Mouse (Mus musculus): ENCODE measurements around the gene Tnfaip1. TPM values are rescaled to one million over a fixed set of nuclear protein-coding genes. Genes with fewer than 3 reads are reported as not detected.
"Not testable (repeated sequence)": the region's sequence is repeated elsewhere in the genome, so short reads cannot be mapped to it uniquely, and the experiment has no call there.

Gene Tnfaip1
- 67.7 and 68.8 TPM in 2 replicates for polyA plus RNA-seq (2015; fragmentation: Nextera tagmentation; extraction: Ambion mirVana)

GRCm38 (mm10) chr11:78536080-78536689 lies at the start of gene Tnfaip1, which contains the start of gene Ift20:
Gene Tnfaip1 (minus strand): TSS chr11:78536332.
Gene Ift20 (plus strand): TSS chr11:78536361.
- Histone ChIP-seq H3K27me3 (ENCODE audit: control insufficient read depth, insufficient read depth, low read depth, low read length) (no peaks in the 10 kb centered on the region), H3K9ac (ENCODE audit: low read depth, low read length) (peak within 1 kb of the TSS; percentile 83), H3K27ac (ENCODE audit: low read length) (peak within 1 kb of the TSS; percentile 92), H3K36me3 (ENCODE audit: control insufficient read depth, insufficient read depth, low read length) (peaks cover 12% of the 10 kb centered on the region; the same call in 1 of the 2 replicates), H3K9me3 (replicated peaks; ENCODE audit: control insufficient read depth, low read length, poor library complexity, severe bottlenecking) (no peaks in the 10 kb centered on the region), H3K4me2 (ENCODE audit: low read length) (peak within 1 kb of the TSS; percentile 91), H3K4me1 (ENCODE audit: control insufficient read depth, insufficient read depth, low read length) (peaks cover 29% of the 10 kb centered on the region), H3K4me3 (ENCODE audit: low read depth, low read length) (peak within 1 kb of the TSS; percentile 67)
- WGBS, result under 1% methylated on average over 52 of the region's 52 CpGs
- peak; percentile 98 for ATAC-seq

- Histone ChIP-seq H3K27ac (ENCODE audit: low read length) (no peak overlapping the region), H3K4me2 (ENCODE audit: low read length) (no peak overlapping the region), H3K27me3 (ENCODE audit: control insufficient read depth, insufficient read depth, low read depth, low read length) (no peaks in the 10 kb centered on the region), H3K4me3 (ENCODE audit: low read depth, low read length) (no peak overlapping the region), H3K9me3 (replicated peaks; ENCODE audit: control insufficient read depth, low read length, poor library complexity, severe bottlenecking) (no peaks in the 10 kb centered on the region), H3K9ac (ENCODE audit: low read depth, low read length) (no peak overlapping the region), H3K4me1 (ENCODE audit: control insufficient read depth, insufficient read depth, low read length) (no peaks in the 10 kb centered on the region), H3K36me3 (ENCODE audit: control insufficient read depth, insufficient read depth, low read length) (peaks cover 20% of the 10 kb centered on the region)
- 90% methylated on average over 6 of the region's 6 CpGs for WGBS
- ATAC-seq, result no peak
Measured at GRCm38 (mm10) chr11:78582848-78583247, 46.7 kb upstream of the Tnfaip1 start.

- H3K4me1 ChIP-seq (ENCODE audit: control insufficient read depth, insufficient read depth, low read length), result no peaks in the 10 kb centered on the region
- H3K4me3 ChIP-seq (ENCODE audit: low read depth, low read length), result no peak overlapping the region
- no peak overlapping the region for H3K27ac ChIP-seq (ENCODE audit: low read length)
- no peak overlapping the region for H3K4me2 ChIP-seq (ENCODE audit: low read length)
- ATAC-seq, result no peak
- no peaks in the 10 kb centered on the region for H3K9me3 ChIP-seq (replicated peaks; ENCODE audit: control insufficient read depth, low read length, poor library complexity, severe bottlenecking)
- no peak overlapping the region for H3K9ac ChIP-seq (ENCODE audit: low read depth, low read length)
- H3K36me3 ChIP-seq (ENCODE audit: control insufficient read depth, insufficient read depth, low read length), result peaks cover 13% of the 10 kb centered on the region
- WGBS, result 87% methylated on average over 2 of the region's 2 CpGs
- no peaks in the 10 kb centered on the region for H3K27me3 ChIP-seq (ENCODE audit: control insufficient read depth, insufficient read depth, low read depth, low read length)
Measured at GRCm38 (mm10) chr11:78574975-78575374, 38.8 kb upstream of the Tnfaip1 start.

- H3K27ac ChIP-seq (ENCODE audit: low read length), result no peak overlapping the region
- H3K4me1 ChIP-seq (ENCODE audit: control insufficient read depth, insufficient read depth, low read length), result no peaks in the 10 kb centered on the region
- H3K27me3 ChIP-seq (ENCODE audit: control insufficient read depth, insufficient read depth, low read depth, low read length), result no peaks in the 10 kb centered on the region
- no peaks in the 10 kb centered on the region for H3K9me3 ChIP-seq (replicated peaks; ENCODE audit: control insufficient read depth, low read length, poor library complexity, severe bottlenecking)
- H3K4me3 ChIP-seq (ENCODE audit: low read depth, low read length), result no peak overlapping the region
- H3K4me2 ChIP-seq (ENCODE audit: low read length), result no peak overlapping the region
- ATAC-seq, result no peak
- H3K9ac ChIP-seq (ENCODE audit: low read depth, low read length), result no peak overlapping the region
- WGBS, result 100% methylated on average over 3 of the region's 3 CpGs
- peaks cover 15% of the 10 kb centered on the region for H3K36me3 ChIP-seq (ENCODE audit: control insufficient read depth, insufficient read depth, low read length)
Measured at GRCm38 (mm10) chr11:78574536-78574935, 38.4 kb upstream of the Tnfaip1 start.

GRCm38 (mm10) chr11:78574031-78574430 lies 37.9 kb upstream of the Tnfaip1 start:
- H3K27me3 ChIP-seq (ENCODE audit: control insufficient read depth, insufficient read depth, low read depth, low read length); H3K9me3 ChIP-seq (replicated peaks; ENCODE audit: control insufficient read depth, low read length, poor library complexity, severe bottlenecking); H3K9ac ChIP-seq (ENCODE audit: low read depth, low read length); H3K27ac ChIP-seq (ENCODE audit: low read length); H3K4me3 ChIP-seq (ENCODE audit: low read depth, low read length); ATAC-seq; H3K4me2 ChIP-seq (ENCODE audit: low read length); H3K4me1 ChIP-seq (ENCODE audit: control insufficient read depth, insufficient read depth, low read length): not testable (repeated sequence)
- peaks cover 15% of the 10 kb centered on the region for H3K36me3 ChIP-seq (ENCODE audit: control insufficient read depth, insufficient read depth, low read length)
- WGBS, result 97% methylated on average over 3 of the region's 4 CpGs

GRCm38 (mm10) chr11:78571854-78572253 lies 35.7 kb upstream of the Tnfaip1 start:
- no peaks in the 10 kb centered on the region for H3K27me3 ChIP-seq (ENCODE audit: control insufficient read depth, insufficient read depth, low read depth, low read length)
- H3K4me2 ChIP-seq (ENCODE audit: low read length), result no peak overlapping the region
- peaks cover 17% of the 10 kb centered on the region for H3K36me3 ChIP-seq (ENCODE audit: control insufficient read depth, insufficient read depth, low read length)
- no peak overlapping the region for H3K9ac ChIP-seq (ENCODE audit: low read depth, low read length)
- H3K4me3 ChIP-seq (ENCODE audit: low read depth, low read length), result no peak overlapping the region
- H3K27ac ChIP-seq (ENCODE audit: low read length), result no peak overlapping the region
- H3K4me1 ChIP-seq (ENCODE audit: control insufficient read depth, insufficient read depth, low read length), result no peaks in the 10 kb centered on the region
- WGBS, result 94% methylated on average over 6 of the region's 6 CpGs
- no peaks in the 10 kb centered on the region for H3K9me3 ChIP-seq (replicated peaks; ENCODE audit: control insufficient read depth, low read length, poor library complexity, severe bottlenecking)
- ATAC-seq, result no peak

- Histone ChIP-seq H3K27ac (ENCODE audit: low read length) (no peak overlapping the region), H3K9ac (ENCODE audit: low read depth, low read length) (no peak overlapping the region), H3K36me3 (ENCODE audit: control insufficient read depth, insufficient read depth, low read length) (peaks cover 17% of the 10 kb centered on the region), H3K4me3 (ENCODE audit: low read depth, low read length) (no peak overlapping the region), H3K9me3 (replicated peaks; ENCODE audit: control insufficient read depth, low read length, poor library complexity, severe bottlenecking) (no peaks in the 10 kb centered on the region), H3K4me2 (ENCODE audit: low read length) (no peak overlapping the region), H3K4me1 (ENCODE audit: control insufficient read depth, insufficient read depth, low read length) (no peaks in the 10 kb centered on the region), H3K27me3 (ENCODE audit: control insufficient read depth, insufficient read depth, low read depth, low read length) (no peaks in the 10 kb centered on the region)
- ATAC-seq, result no peak
- 91% methylated on average over 8 of the region's 8 CpGs for WGBS
Measured at GRCm38 (mm10) chr11:78571441-78571840, 35.3 kb upstream of the Tnfaip1 start.

GRCm38 (mm10) chr11:78569806-78570205 lies 33.7 kb upstream of the Tnfaip1 start:
- Histone ChIP-seq H3K27me3 (ENCODE audit: control insufficient read depth, insufficient read depth, low read depth, low read length) (no peaks in the 10 kb centered on the region), H3K4me1 (ENCODE audit: control insufficient read depth, insufficient read depth, low read length) (no peaks in the 10 kb centered on the region), H3K9ac (ENCODE audit: low read depth, low read length) (no peak overlapping the region), H3K27ac (ENCODE audit: low read length) (no peak overlapping the region), H3K36me3 (ENCODE audit: control insufficient read depth, insufficient read depth, low read length) (peaks cover 14% of the 10 kb centered on the region; the same call in 1 of the 2 replicates), H3K4me2 (ENCODE audit: low read length) (no peak overlapping the region), H3K9me3 (replicated peaks; ENCODE audit: control insufficient read depth, low read length, poor library complexity, severe bottlenecking) (no peaks in the 10 kb centered on the region), H3K4me3 (ENCODE audit: low read depth, low read length) (no peak overlapping the region)
- no peak for ATAC-seq
- WGBS, result 80% methylated on average over 3 of the region's 3 CpGs

GRCm38 (mm10) chr11:78568827-78569226 lies 32.7 kb upstream of the Tnfaip1 start:
- Histone ChIP-seq H3K4me3 (ENCODE audit: low read depth, low read length) (no peak overlapping the region), H3K36me3 (ENCODE audit: control insufficient read depth, insufficient read depth, low read length) (peaks cover 10% of the 10 kb centered on the region; the same call in 1 of the 2 replicates), H3K27ac (ENCODE audit: low read length) (no peak overlapping the region), H3K4me1 (ENCODE audit: control insufficient read depth, insufficient read depth, low read length) (no peaks in the 10 kb centered on the region), H3K27me3 (ENCODE audit: control insufficient read depth, insufficient read depth, low read depth, low read length) (no peaks in the 10 kb centered on the region), H3K9me3 (replicated peaks; ENCODE audit: control insufficient read depth, low read length, poor library complexity, severe bottlenecking) (no peaks in the 10 kb centered on the region), H3K9ac (ENCODE audit: low read depth, low read length) (no peak overlapping the region), H3K4me2 (ENCODE audit: low read length) (no peak overlapping the region)
- no peak for ATAC-seq
- WGBS, result 89% methylated on average over 10 of the region's 10 CpGs

All from midbrain, embryonic 16.5 days (tissue).